Mouse (Mus musculus) kidney, adult 2 months (tissue): ENCODE measurements at regions not wholly inside any gene's neighbourhood (a gene's known extent, or its start where the extent isn't known, plus 50 kb on each side); places are given as distances from the start of the nearest gene placed in this dataset.
A peak's percentile ranks its signal among the peaks of the same experiment; 100 is the strongest.

Experiments used
- DNase-seq: peaks from one replicate; pipeline ENCODE4 v3.0.0; 2021
- H3K27ac ChIP-seq: fragments of 200-500 bp; 2 replicates; pipeline ENCODE4 v1.5.1; 2012; ENCODE audit warnings: low read depth, low read length, control low read depth, inconsistent platforms; ENCODE audit not compliant: insufficient read depth
- H3K27me3 ChIP-seq: fragments of 200-500 bp; replicated peaks from 2 replicates; pipeline ENCODE4 v1.6.1; 2012; ENCODE audit warnings: mild to moderate bottlenecking, moderate library complexity, low read length, inconsistent platforms; ENCODE audit not compliant: control insufficient read depth, insufficient read depth
- H3K36me3 ChIP-seq: fragments of 200-500 bp; 2 replicates; pipeline ENCODE4 v1.6.1; 2012; ENCODE audit warnings: mild to moderate bottlenecking, moderate library complexity, low read length, inconsistent platforms; ENCODE audit not compliant: control insufficient read depth, insufficient read depth
- H3K4me1 ChIP-seq: fragments of 200-500 bp; 2 replicates; pipeline ENCODE4 v1.6.1; 2011; ENCODE audit warnings: low read length; ENCODE audit not compliant: control insufficient read depth, insufficient read depth
- H3K4me3 ChIP-seq: fragments of 200-500 bp; 2 replicates; pipeline ENCODE4 v1.5.1; 2011; ENCODE audit warnings: mild to moderate bottlenecking, low read depth, low read length, control low read depth; ENCODE audit not compliant: insufficient read depth
- CTCF ChIP-seq: fragments of 200-500 bp; conservative IDR thresholded peaks from 2 replicates; pipeline ENCODE4 v1.5.1; 2011; ENCODE audit warnings: low read depth, mild to moderate bottlenecking, control low read depth, low read length, moderate library complexity, mixed read lengths; ENCODE audit not compliant: insufficient read depth, insufficient read length
- POLR2A ChIP-seq: fragments of 200-500 bp; IDR thresholded peaks from one replicate; pipeline ENCODE4 v1.6.1; 2011; ENCODE audit warnings: low read depth, low read length, control low read depth
- WGBS: fragments of 180-500 bp; shearing (Covaris S2); methylation state at CpG from one replicate; pipeline ENCODE4 v1.1.7; 2018; 5-methylcytosine and 5-hydroxymethylcytosine counted together

GRCm38 (mm10) chr4:124287471-124287870 is 323.1 kb downstream of the 3100002H09Rik start:
- no peak for TF ChIP-seq CTCF
- TF ChIP-seq POLR2A, result no peak
- no peaks in the 10 kb centered on the region for H3K27me3 ChIP-seq
- no peak overlapping the region for H3K4me3 ChIP-seq
- H3K27ac ChIP-seq, result no peak overlapping the region
- no peaks in the 10 kb centered on the region for H3K4me1 ChIP-seq
- no peaks in the 10 kb centered on the region for H3K36me3 ChIP-seq
- WGBS, result 39% methylated on average over 6 of the region's 6 CpGs
- peak; percentile 36 for DNase-seq

GRCm38 (mm10) chr4:124278681-124279080 is 331.9 kb downstream of the 3100002H09Rik start:
- peak; percentile 16 for DNase-seq
- no peak overlapping the region for H3K27ac ChIP-seq
- H3K36me3 ChIP-seq, result no peaks in the 10 kb centered on the region
- no peak overlapping the region for H3K4me3 ChIP-seq
- H3K27me3 ChIP-seq, result no peaks in the 10 kb centered on the region
- TF ChIP-seq POLR2A (no peak), CTCF (no peak)
- 28% methylated on average over 10 of the region's 10 CpGs for WGBS
- H3K4me1 ChIP-seq, result no peaks in the 10 kb centered on the region

- Histone ChIP-seq H3K27me3 (no peaks in the 10 kb centered on the region), H3K4me1 (no peaks in the 10 kb centered on the region), H3K36me3 (no peaks in the 10 kb centered on the region), H3K4me3 (no peak overlapping the region), H3K27ac (no peak overlapping the region)
- TF ChIP-seq POLR2A (no peak), CTCF (no peak)
- DNase-seq, result no peak
- 2% methylated on average over 43 of the region's 43 CpGs for WGBS
Measured at GRCm38 (mm10) chr4:124277456-124278181, 333.0 kb downstream of the 3100002H09Rik start.

- no peaks in the 10 kb centered on the region for H3K4me1 ChIP-seq
- TF ChIP-seq POLR2A (no peak), CTCF (no peak)
- no peak overlapping the region for H3K27ac ChIP-seq
- no peaks in the 10 kb centered on the region for H3K36me3 ChIP-seq
- WGBS, result 10% methylated on average over 21 of the region's 21 CpGs
- no peaks in the 10 kb centered on the region for H3K27me3 ChIP-seq
- DNase-seq, result no peak
- no peak overlapping the region for H3K4me3 ChIP-seq
Measured at GRCm38 (mm10) chr4:124276741-124277455, 333.7 kb downstream of the 3100002H09Rik start.

DNA sequence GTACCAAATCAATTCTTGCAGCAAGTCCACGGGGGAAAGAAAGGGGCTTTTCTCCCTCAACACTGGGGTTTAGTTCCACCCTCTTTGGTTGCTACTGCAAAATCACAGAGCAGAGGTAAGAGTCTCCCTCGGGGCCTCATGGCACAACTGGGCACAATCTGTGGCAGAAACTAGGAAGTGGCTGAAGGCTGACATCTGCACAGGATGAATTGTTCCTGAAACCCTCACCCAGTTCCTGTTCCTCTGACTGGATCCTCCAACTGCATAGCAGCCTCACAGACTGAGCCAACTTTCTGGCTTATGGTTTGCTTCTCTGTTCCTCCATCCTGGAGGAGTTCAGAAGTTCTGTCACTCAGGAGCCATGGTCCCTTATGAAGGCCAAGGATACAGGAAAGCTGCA is 338.6 kb downstream of the 3100002H09Rik start:
- no peak overlapping the region for H3K27ac ChIP-seq
- no peak for TF ChIP-seq CTCF
- TF ChIP-seq POLR2A, result no peak
- H3K36me3 ChIP-seq, result no peaks in the 10 kb centered on the region
- H3K27me3 ChIP-seq, result no peaks in the 10 kb centered on the region
- no peak overlapping the region for H3K4me3 ChIP-seq
- no peak for DNase-seq
- 71% methylated on average over 2 of the region's 2 CpGs for WGBS
- no peaks in the 10 kb centered on the region for H3K4me1 ChIP-seq

- no peaks in the 10 kb centered on the region for H3K27me3 ChIP-seq
- H3K36me3 ChIP-seq, result no peaks in the 10 kb centered on the region
- 29% methylated on average over 4 of the region's 4 CpGs for WGBS
- no peaks in the 10 kb centered on the region for H3K4me1 ChIP-seq
- no peak for TF ChIP-seq CTCF
- no peak for TF ChIP-seq POLR2A
- peak; percentile 46 for DNase-seq
- no peak overlapping the region for H3K27ac ChIP-seq
- H3K4me3 ChIP-seq, result no peak overlapping the region
Measured at GRCm38 (mm10) chr4:124268404-124268803, 342.2 kb downstream of the 3100002H09Rik start.

GRCm38 (mm10) chr4:124266573-124266972 is 344.0 kb downstream of the 3100002H09Rik start:
- Histone ChIP-seq H3K27ac (no peak overlapping the region), H3K4me1 (no peaks in the 10 kb centered on the region), H3K4me3 (no peak overlapping the region), H3K36me3 (no peaks in the 10 kb centered on the region), H3K27me3 (no peaks in the 10 kb centered on the region)
- 37% methylated on average over 4 of the region's 4 CpGs for WGBS
- TF ChIP-seq POLR2A (no peak), CTCF (no peak)
- peak; percentile 10 for DNase-seq
